Mouse (Mus musculus) ES-E14 (cell line): ENCODE results near the gene Spryd4. TPM values are rescaled to one million over a fixed set of nuclear protein-coding genes. Genes with fewer than 3 reads are reported as not detected.
"Not testable (repeated sequence)": the region's sequence is repeated elsewhere in the genome, so short reads cannot be mapped to it uniquely, and the experiment has no call there.

ENCODE experiments used
- DNase-seq: peaks from one replicate; pipeline ENCODE4 v3.0.0-alpha.2; 2013; ENCODE audit warnings: low read depth, low spot score
- H3K27ac ChIP-seq: 2 replicates; pipeline ENCODE4 v1.5.1; 2012; ENCODE audit warnings: low read depth, mild to moderate bottlenecking, low read length, moderate library complexity, mixed read lengths; ENCODE audit not compliant: poor library complexity, insufficient read depth, severe bottlenecking
- H3K36me3 ChIP-seq: 2 replicates; pipeline ENCODE4 v1.6.1; 2012; ENCODE audit warnings: mild to moderate bottlenecking, low read length, moderate library complexity, mixed read lengths; ENCODE audit not compliant: control insufficient read depth, poor library complexity, insufficient read depth, severe bottlenecking
- H3K4me1 ChIP-seq, 2 experiments: fragments of 150-350 bp in 1 of 2; sonication (generic) in 1 of 2; 2 replicates each; pipeline ENCODE4 v1.6.1; 2012; ENCODE audit warnings: low read length in 2 of 2, mild to moderate bottlenecking in 1 of 2, mixed read lengths in 1 of 2; ENCODE audit not compliant: control insufficient read depth in 2 of 2, insufficient read depth in 2 of 2, poor library complexity in 1 of 2
- H3K4me3 ChIP-seq, 2 experiments: fragments of 150-350 bp in 1 of 2; sonication (generic) in 1 of 2; 2 replicates each; pipeline ENCODE4 v1.5.1; 2012; ENCODE audit warnings: low read length in 2 of 2, low read depth in 1 of 2, mild to moderate bottlenecking in 1 of 2, mixed read lengths in 1 of 2; ENCODE audit not compliant: insufficient read depth in 1 of 2, poor library complexity in 1 of 2, severe bottlenecking in 1 of 2
- H3K9ac ChIP-seq: 2 replicates; pipeline ENCODE4 v1.6.1; 2012; ENCODE audit warnings: low read depth, mild to moderate bottlenecking, low read length, mixed read lengths; ENCODE audit not compliant: poor library complexity, insufficient read depth, severe bottlenecking
- H3K9me3 ChIP-seq: fragments of 150-350 bp; sonication (generic); 2 replicates; pipeline ENCODE4 v1.6.1; 2012; ENCODE audit warnings: low read depth, mild to moderate bottlenecking, low read length; ENCODE audit not compliant: control insufficient read depth, insufficient read depth
- CHD2 ChIP-seq: IDR thresholded peaks from 2 replicates; pipeline ENCODE4 v1.6.1; 2014; ENCODE audit warnings: mild to moderate bottlenecking, low read depth, low read length, inconsistent platforms
- HCFC1 ChIP-seq: IDR thresholded peaks from 2 replicates; pipeline ENCODE4 v1.6.1; 2012; ENCODE audit warnings: low read length, inconsistent platforms, borderline replicate concordance; ENCODE audit not compliant: insufficient read depth
- MAFK ChIP-seq: IDR thresholded peaks from 2 replicates; pipeline ENCODE4 v1.6.1; 2014; ENCODE audit warnings: mild to moderate bottlenecking, low read depth, low read length, inconsistent platforms; ENCODE audit not compliant: insufficient read depth
- ZC3H11A ChIP-seq: IDR thresholded peaks from 2 replicates; pipeline ENCODE4 v1.6.1; 2012; ENCODE audit warnings: low read depth, mild to moderate bottlenecking, inconsistent platforms, low read length, borderline replicate concordance
- ZNF384 ChIP-seq: IDR thresholded peaks from 2 replicates; pipeline ENCODE4 v1.6.1; 2012; ENCODE audit warnings: low read depth, low read length, inconsistent platforms
- in situ Hi-C, 2 experiments: fragments of 600-800 bp; cut with MboI; formaldehyde crosslinking; loops; one replicate each; pipeline ENCODE4 v1.15.1; 2025; ENCODE audit warnings: low sequenced_read_pairs in 2 of 2, inconsistent platforms in 1 of 2; ENCODE audit not compliant: unreplicated experiment in 2 of 2
- total RNA-seq: library from RNA; depleted of rRNA; stranded (reverse); fragments of 300-350 nt; gene quantifications from 2 replicates; pipeline ENCODE4 v1.2.3, GENCODE M21; 2012

The Spryd4 gene
- total RNA-seq, 1 experiment: 24.9 TPM

GRCm38 (mm10) chr10:128225064-128225463 is 13.5 kb upstream of the Spryd4 start:
- no peak for DNase-seq
- no peaks in the 10 kb centered on the region for H3K9me3 ChIP-seq
- peaks cover 0 to 20% of the 10 kb centered on the region in 2 experiments; a peak in 2 of 4 replicates for H3K4me1 ChIP-seq
- TF ChIP-seq HCFC1: no peak
- no peak for TF ChIP-seq MAFK
- TF ChIP-seq ZNF384: no peak
- no peak for TF ChIP-seq CHD2
- TF ChIP-seq ZC3H11A: no peak
- no peak overlapping the region for H3K4me3 ChIP-seq
- in situ Hi-C loops: no loop called here
- H3K27ac ChIP-seq: no peak overlapping the region
- H3K9ac ChIP-seq: no peak overlapping the region
- H3K36me3 ChIP-seq: no peaks in the 10 kb centered on the region

- H3K27ac ChIP-seq: no peak overlapping the region
- in situ Hi-C loops: no loop called here
- peak overlapping the region; percentile 22; the same call in 1 of the 2 replicates for H3K9ac ChIP-seq
- no peaks in the 10 kb centered on the region for H3K9me3 ChIP-seq
- no peak for DNase-seq
- H3K36me3 ChIP-seq: no peaks in the 10 kb centered on the region
- H3K4me1 ChIP-seq: peaks cover 0 to 18% of the 10 kb centered on the region in 2 experiments; a peak in 2 of 4 replicates
- no peak for TF ChIP-seq CHD2
- no peak for TF ChIP-seq MAFK
- no peak for TF ChIP-seq ZC3H11A
- TF ChIP-seq HCFC1: no peak
- TF ChIP-seq ZNF384: peak; percentile 68; the same call in 1 of the 2 replicates
- H3K4me3 ChIP-seq: no peak overlapping the region
Observed at GRCm38 (mm10) chr10:128221533-128222286, 10.1 kb upstream of the Spryd4 start.

GRCm38 (mm10) chr10:128218387-128219117 is 6.9 kb upstream of the Spryd4 start:
- in situ Hi-C loops: no loop called here
- H3K27ac ChIP-seq: no peak overlapping the region
- TF ChIP-seq ZC3H11A (no peak), MAFK (no peak), ZNF384 (no peak), HCFC1 (no peak), CHD2 (no peak)
- H3K4me3 ChIP-seq: no peak overlapping the region
- no peaks in the 10 kb centered on the region for H3K9me3 ChIP-seq
- no peak overlapping the region for H3K9ac ChIP-seq
- H3K36me3 ChIP-seq: no peaks in the 10 kb centered on the region
- DNase-seq: no peak
- peaks cover 0 to 4% of the 10 kb centered on the region in 2 experiments; a peak in 2 of 4 replicates for H3K4me1 ChIP-seq

GRCm38 (mm10) chr10:128214981-128215380 is 3.4 kb upstream of the Spryd4 start:
- DNase-seq: no peak
- Histone ChIP-seq H3K36me3 (peaks cover 5% of the 10 kb centered on the region; the same call in 1 of the 2 replicates), H3K9ac (no peak overlapping the region), H3K9me3 (no peaks in the 10 kb centered on the region), H3K4me3 (no peak overlapping the region), H3K27ac (no peak overlapping the region), H3K4me1 (peaks cover 2 to 4% of the 10 kb centered on the region in 2 experiments; a peak in 1 of 4 replicates)
- TF ChIP-seq ZC3H11A (no peak), MAFK (no peak), ZNF384 (no peak), HCFC1 (no peak), CHD2 (no peak)
- in situ Hi-C loops: no loop called here

GRCm38 (mm10) chr10:128214112-128214511 is 2.5 kb upstream of the Spryd4 start:
- in situ Hi-C loops, H3K9me3 ChIP-seq, H3K9ac ChIP-seq, H3K4me1 ChIP-seq, H3K4me3 ChIP-seq, H3K36me3 ChIP-seq, DNase-seq, H3K27ac ChIP-seq: not testable (repeated sequence)
